Mouse (Mus musculus) cerebellum, adult 8-10 months (tissue): ENCODE measurements around the gene Kti12.
A peak's percentile ranks its signal among the peaks of the same experiment; 100 is the strongest.

ENCODE experiments used
- DNase-seq: peaks from one replicate; pipeline ENCODE4 v3.0.0; 2022

Kti12 gene

DNA sequence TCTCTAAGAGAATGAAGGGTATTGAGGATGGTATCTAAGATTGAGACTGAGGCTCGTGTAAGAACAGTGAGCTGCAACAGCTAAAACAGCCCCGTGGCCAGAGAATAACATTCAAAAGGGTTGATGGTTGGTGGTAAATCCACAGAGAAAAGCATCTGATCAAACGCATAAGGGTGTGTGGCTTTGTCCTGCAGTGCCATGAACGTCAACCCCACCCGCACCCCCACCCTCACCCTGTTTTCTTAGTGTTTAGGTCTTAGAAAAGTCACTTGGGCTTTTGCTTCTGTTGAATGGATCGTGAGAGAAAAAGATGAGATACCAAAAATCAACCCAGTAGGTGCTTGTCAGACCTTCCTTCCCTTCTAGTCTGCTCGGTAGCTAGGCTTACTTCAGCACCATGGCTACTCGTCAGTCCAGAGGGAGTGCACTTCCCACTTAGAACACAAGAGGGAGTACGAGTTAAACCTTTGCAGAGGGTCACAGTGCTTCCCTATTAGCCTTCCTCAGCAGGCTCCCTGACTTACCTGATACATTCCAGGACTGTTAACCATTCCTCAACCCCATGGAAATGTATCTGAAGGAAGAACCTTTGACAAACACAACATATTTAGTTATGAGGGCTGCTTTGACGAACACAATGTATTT is 22.3 kb downstream of the Kti12 start:
- peak; percentile 91 for DNase-seq

DNA sequence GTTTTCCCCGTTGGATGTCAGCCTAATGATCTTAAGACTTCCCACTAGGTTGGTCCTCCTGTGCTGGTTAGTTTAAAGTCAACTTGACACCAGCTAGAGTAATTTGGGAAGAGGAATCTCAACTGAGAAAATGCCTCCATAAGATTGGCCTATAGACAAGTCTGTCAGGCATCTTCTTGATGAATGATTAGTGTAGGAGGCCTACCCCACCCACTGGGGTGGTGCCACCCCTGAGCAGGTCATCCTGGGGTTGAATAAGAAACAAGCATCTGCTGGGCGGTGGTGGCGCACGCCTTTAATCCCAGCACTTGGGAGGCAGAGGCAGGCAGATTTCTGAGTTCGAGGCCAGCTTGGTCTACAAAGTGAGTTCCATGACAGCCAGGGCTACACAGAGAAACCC is 26.2 kb downstream of the Kti12 start:
- DNase-seq: no peak

DNA sequence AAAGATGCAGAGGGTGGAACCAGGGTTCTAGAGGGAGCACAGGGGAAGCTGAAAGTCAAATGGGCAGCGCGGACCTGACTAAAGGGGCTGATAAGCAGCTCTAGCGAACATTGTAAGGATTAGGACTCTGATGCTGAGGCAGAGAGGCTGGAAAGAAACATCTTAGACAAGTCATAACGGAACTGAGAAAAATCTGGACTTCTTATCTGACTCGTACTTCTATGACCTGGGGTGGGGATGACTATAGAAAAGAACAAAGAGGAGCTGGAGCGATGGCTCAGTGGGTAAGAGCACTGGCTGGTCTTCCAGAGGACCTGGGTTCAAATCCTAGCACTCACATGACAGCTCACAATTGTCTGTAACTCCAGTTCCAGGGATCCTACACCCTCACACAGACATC is 30.3 kb downstream of the Kti12 start:
- DNase-seq: no peak

DNA sequence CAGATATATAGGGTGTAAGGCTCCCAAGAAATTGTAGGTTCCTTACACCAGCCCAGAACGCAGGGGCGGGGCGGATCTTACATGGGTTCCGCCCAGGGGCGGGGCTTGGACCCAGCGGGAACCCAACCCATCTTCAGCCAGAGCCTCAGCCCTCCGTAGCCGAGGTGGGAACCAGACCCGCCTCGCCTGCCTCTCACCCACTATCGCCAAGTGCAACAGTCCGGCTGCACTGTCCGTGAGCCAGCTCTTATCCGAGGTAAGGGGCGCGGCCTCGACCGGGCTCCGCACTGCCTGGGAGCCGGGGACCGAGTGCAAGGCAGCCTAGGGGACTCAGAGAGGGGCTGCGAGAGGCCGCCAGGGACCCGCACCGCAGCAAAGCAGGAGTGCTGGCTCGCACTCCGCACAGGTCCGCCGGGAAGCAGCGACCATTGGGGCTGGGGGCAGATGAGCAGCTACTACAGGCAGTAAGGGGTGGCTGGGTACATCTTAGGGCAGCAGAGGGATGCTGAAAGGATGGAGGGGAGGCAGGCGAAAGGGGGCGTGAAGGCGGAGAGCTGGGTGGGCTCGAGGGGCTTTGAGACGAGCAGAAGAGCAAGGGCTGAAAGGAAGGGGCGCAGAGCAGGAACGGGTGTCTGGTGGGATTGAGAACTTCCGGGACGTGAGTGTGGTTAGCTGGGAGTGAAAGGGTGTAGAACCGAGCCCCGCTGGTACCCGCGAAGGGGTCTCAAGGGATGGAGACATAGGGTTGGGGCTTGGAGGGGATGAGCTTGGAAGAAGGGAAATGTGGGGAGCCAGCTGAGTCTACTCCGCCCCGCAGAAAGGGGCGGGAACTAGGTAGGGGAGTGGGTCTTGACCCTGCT is 31.6 kb downstream of the Kti12 start, which contains the start of gene Rab3b:
Gene Rab3b (plus strand): TSS at position 101 of the 860 bp plus-strand sequence.
- DNase-seq: peak; percentile 16

DNA sequence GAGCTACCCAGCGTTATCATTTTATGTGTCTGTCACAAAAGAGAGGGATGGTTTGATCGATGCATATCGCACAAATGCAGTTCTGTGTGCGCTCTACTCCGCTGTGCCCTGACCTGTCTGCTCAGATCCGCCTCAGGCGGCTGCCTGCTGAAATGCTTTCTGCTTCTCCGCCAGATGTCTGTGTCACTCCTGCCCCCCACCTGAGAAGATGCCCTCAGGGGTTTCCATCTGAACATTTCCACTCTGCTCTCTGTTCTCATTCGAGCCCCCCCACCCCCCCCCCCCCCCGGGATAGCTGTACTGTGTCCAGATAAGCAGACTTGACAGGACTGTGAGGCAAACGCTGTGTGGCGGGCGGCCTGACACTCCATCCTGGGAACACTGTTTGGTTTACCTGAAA is 36.2 kb downstream of the Kti12 start:
- DNase-seq: no peak

DNA sequence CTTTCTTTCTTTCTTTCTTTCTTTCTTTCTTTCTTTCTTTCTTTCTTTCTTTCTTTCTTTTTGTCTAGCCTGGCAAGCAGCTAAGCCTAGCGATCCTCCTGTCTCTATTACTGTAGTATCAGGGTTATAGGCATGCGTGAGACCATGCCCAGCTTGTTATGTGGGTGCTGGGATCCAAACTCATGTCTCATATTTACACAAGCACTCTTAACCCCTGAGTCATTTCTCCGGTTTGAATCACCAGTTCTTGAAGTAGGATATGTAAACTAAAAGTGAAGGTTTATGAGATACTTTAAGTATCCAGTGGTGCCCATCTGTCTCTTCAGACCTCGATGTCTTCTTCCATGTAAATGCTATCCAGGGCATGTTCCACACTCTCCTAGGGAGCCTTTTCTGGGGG is 39.9 kb downstream of the Kti12 start:
- DNase-seq: no peak

DNA sequence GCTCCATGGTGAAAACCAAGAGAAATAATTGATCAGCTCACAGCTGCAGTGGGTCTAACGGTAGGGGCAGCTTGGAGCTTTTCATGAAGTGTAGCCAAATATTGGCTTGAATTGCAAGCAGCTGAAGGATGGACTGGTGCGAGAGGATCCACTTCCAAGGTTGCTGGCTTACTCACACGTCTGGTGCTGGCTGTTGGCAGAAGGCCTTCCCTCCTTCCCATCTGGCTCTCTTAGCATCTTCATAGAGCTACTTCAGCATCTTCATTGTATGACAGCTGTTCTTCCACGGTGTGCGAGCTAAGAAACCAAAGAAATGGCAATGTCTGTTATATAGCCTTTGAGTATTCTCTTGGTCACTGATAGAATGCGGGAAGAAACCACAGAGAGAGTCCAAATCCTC is 43.3 kb downstream of the Kti12 start:
- DNase-seq: no peak
